8 mouse cellular contexts compared by ENCODE assay signal in genomic region chr7:100845412-100845811, GRCm38 (mm10). TPM values are rescaled to one million over a fixed set of nuclear protein-coding genes. Genes with fewer than 3 reads are reported as not detected.
DNase-seq lines count a peak whose midpoint lies in the region; ATAC-seq and TF ChIP-seq lines count a peak whose summit lies in the region.

No protein-coding gene starts in this region.

- no peak overlapping the region; the same call in 1 of the 2 replicates for H3K27ac ChIP-seq in cortical plate, adult 2 months (ENCODE audit: insufficient read depth, low read length)
- 0 out of 2 replicates have a peak overlapping the region, but pooled peaks have one; percentile 26 for H3K27ac ChIP-seq in small intestine, adult 2 months (ENCODE audit: insufficient read depth, low read depth, low read length)

- H3K36me3 ChIP-seq in small intestine, adult 2 months (ENCODE audit: control insufficient read depth, insufficient read depth, low read length): no peaks in the 10 kb centered on the region

- H3K4me1 ChIP-seq in cortical plate, adult 2 months (ENCODE audit: control insufficient read depth, insufficient read depth, low read length): peaks cover 5% of the 10 kb centered on the region; the same call in 1 of the 2 replicates
- H3K4me1 ChIP-seq in small intestine, adult 2 months (ENCODE audit: control insufficient read depth, insufficient read depth, insufficient read length, low read length): peaks cover 6% of the 10 kb centered on the region; the same call in 1 of the 2 replicates

- intact Hi-C loops in left cerebral cortex, postnatal 10 days (cut with DNase I): no loop called here
- intact Hi-C loops in left cerebral cortex, postnatal 36 days (cut with DNase I): no loop called here

- peak; percentile 49 to 78 for DNase-seq in left cerebral cortex, postnatal 10 days (ENCODE audit: extremely low spot score in 1 of 2, low spot score in 2 of 2)
- no peak for DNase-seq in left cerebral cortex, postnatal 36 days (ENCODE audit: low spot score in 2 of 2)
- peak; percentile 20 for DNase-seq in hindlimb bud, embryonic 11.5 days (ENCODE audit: extremely low spot score, low read depth, low spot score)
- DNase-seq in liver: peak; percentile 81
- no peak for DNase-seq in testis, postnatal 10 days (ENCODE audit: low spot score)

- 0 out of 2 replicates have a peak, but pooled peaks have one; percentile 21 for TF ChIP-seq POLR2A in cortical plate, adult 2 months (IDR thresholded peaks at IDR 0.05; ENCODE audit: extremely low read depth, insufficient read depth, low read length)
- TF ChIP-seq POLR2A in small intestine, adult 2 months (IDR thresholded peaks at IDR 0.05; ENCODE audit: low read depth, low read length): no peak

- WGBS in small intestine, adult 2 months: 0% methylated on average over 1 of the region's 1 CpGs

- H3K4me3 ChIP-seq in cortical plate, adult 2 months (ENCODE audit: insufficient read depth, low read length): no peak overlapping the region
- H3K4me3 ChIP-seq in small intestine, adult 2 months (ENCODE audit: low read depth, low read length): no peak overlapping the region

- no peak for ATAC-seq in cerebellum, adult (ENCODE audit: insufficient number of reproducible peaks, low FRiP score, low TSS enrichment)

- no peak for TF ChIP-seq CTCF in cortical plate, adult 2 months (IDR thresholded peaks at IDR 0.05; ENCODE audit: extremely low read depth, insufficient read depth, low read length)
- TF ChIP-seq CTCF in small intestine, adult 2 months (IDR thresholded peaks at IDR 0.05; ENCODE audit: extremely low read depth, insufficient read length, insufficient replicate concordance, low read depth, low read length): no peak

- H3K27me3 ChIP-seq in small intestine, adult 2 months (ENCODE audit: control insufficient read depth, insufficient read depth, low read length): no peaks in the 10 kb centered on the region

RNA-seq across cellular contexts. Expression of gene Relt, which starts 17.8 kb away (rescaled TPM):
- total RNA-seq in left cerebral cortex, postnatal 10 days (2021): 1 to 10 TPM; 9.0 to 9.4 TPM
- total RNA-seq in left cerebral cortex, postnatal 36 days (2021): 10 to 100 TPM; 15.1 to 17.0 TPM
- polyA plus RNA-seq in cortical plate, adult 2 months (2012; rRNA removed): 17.9 and 19.1 TPM in 2 replicates
- polyA plus RNA-seq in small intestine, adult 2 months (2012; rRNA removed): 7.0 and 9.5 TPM in 2 replicates

Comparison
In these comparisons a context has a peak if more than half of its experiments do, and no peak if none do; other contexts are left out.
1. DNase-seq: peak in left cerebral cortex, postnatal 10 days (2 of 2), hindlimb bud, embryonic 11.5 days (single experiment) and liver (single experiment); none in left cerebral cortex, postnatal 36 days (0 of 2) and testis, postnatal 10 days (single experiment).